In genomic region chr7:138199333-138200058, GRCm38 (mm10) we compare ENCODE assay signal across 18 mouse cellular contexts.
DNase-seq lines count a peak whose midpoint lies in the region; ATAC-seq lines count a peak whose summit lies in the region.
"Had no signal": no experiment of that assay in that cellular context is flagged by ENCODE, and none has a peak within 500 bp of the region (broad histone marks: within the 10 kb centered on the region; RNA-seq: fewer than 3 reads in every experiment).

No protein-coding gene starts in this region.

- 31% methylated on average over 10 of the region's 10 CpGs for WGBS in intestine, embryonic 14.5 days
- WGBS in intestine, embryonic 16.5 days = 33% methylated on average over 10 of the region's 10 CpGs
- WGBS in limb, embryonic 13.5 days = 15% methylated on average over 10 of the region's 10 CpGs

- no peaks in the 10 kb centered on the region for H3K9me3 ChIP-seq in intestine, embryonic 14.5 days (ENCODE audit: control insufficient read depth, low read length)
- no peaks in the 10 kb centered on the region for H3K9me3 ChIP-seq in intestine, embryonic 16.5 days (ENCODE audit: control insufficient read depth, low read length)
- no peaks in the 10 kb centered on the region for H3K9me3 ChIP-seq in limb, embryonic 13.5 days
- H3K9me3 ChIP-seq: embryonic facial prominence, embryonic 12.5 days; midbrain, embryonic 12.5 days had no signal

- H3K4me1 ChIP-seq in intestine, embryonic 14.5 days (replicated peaks; ENCODE audit: control insufficient read depth, insufficient read depth, low read length) = no peaks in the 10 kb centered on the region; the same call in 1 of the 2 replicates
- H3K4me1 ChIP-seq in intestine, embryonic 16.5 days (ENCODE audit: control insufficient read depth, insufficient read depth, low read length) = no peaks in the 10 kb centered on the region
- H3K4me1 ChIP-seq in limb, embryonic 13.5 days = peaks cover 32% of the 10 kb centered on the region
- H3K4me1 ChIP-seq: embryonic facial prominence, embryonic 12.5 days; midbrain, embryonic 12.5 days had no signal

- no peak for DNase-seq in intestine, embryonic 14.5 days (ENCODE audit: low spot score)
- DNase-seq in left cerebral cortex, adult 18-20 months (ENCODE audit: low spot score in 2 of 2) = peak; percentile 40 to 63
- DNase-seq in left cerebral cortex, postnatal 4 days = no peak
- peak; percentile 62 for DNase-seq in telencephalon, adult 2 months (ENCODE audit: low read depth, low spot score)
- DNase-seq in urinary bladder, postnatal 36 days (ENCODE audit: low spot score in 2 of 2) = no peak
- no peak for DNase-seq in gastrocnemius, adult 18-20 months (ENCODE audit: low spot score)
- DNase-seq: adrenal gland, adult 8-10 months; cerebellum, adult 9-10 months; gastrocnemius, postnatal 10 days; lung, postnatal 14 days had no signal

- H3K27me3 ChIP-seq in intestine, embryonic 14.5 days (replicated peaks; ENCODE audit: control insufficient read depth, insufficient read depth, low read length) = no peaks in the 10 kb centered on the region
- no peaks in the 10 kb centered on the region for H3K27me3 ChIP-seq in intestine, embryonic 16.5 days (replicated peaks; ENCODE audit: control insufficient read depth, insufficient read depth, low read length)
- H3K27me3 ChIP-seq in limb, embryonic 13.5 days = peaks cover 29% of the 10 kb centered on the region
- H3K27me3 ChIP-seq: midbrain, embryonic 12.5 days had no signal

- peak overlapping the region; percentile 14 for H3K4me2 ChIP-seq in intestine, embryonic 14.5 days (ENCODE audit: low read length)
- H3K4me2 ChIP-seq in intestine, embryonic 16.5 days (ENCODE audit: low read depth, low read length) = no peak overlapping the region
- H3K4me2 ChIP-seq in limb, embryonic 13.5 days (replicated peaks) = peak overlapping the region; percentile 16; the same call in 1 of the 2 replicates
- H3K4me2 ChIP-seq: embryonic facial prominence, embryonic 12.5 days; heart, embryonic 11.5 days; midbrain, embryonic 12.5 days had no signal

- no peak overlapping the region for H3K27ac ChIP-seq in intestine, embryonic 14.5 days (ENCODE audit: low read depth)
- no peak overlapping the region for H3K27ac ChIP-seq in intestine, embryonic 16.5 days (ENCODE audit: low read length)
- H3K27ac ChIP-seq in limb, embryonic 13.5 days = no peak overlapping the region
- H3K27ac ChIP-seq: embryonic facial prominence, embryonic 12.5 days; layer of hippocampus, adult 2 months; liver, embryonic 14.5 days; midbrain, embryonic 12.5 days had no signal

- H3K4me3 ChIP-seq in intestine, embryonic 14.5 days (ENCODE audit: low read depth, low read length) = no peak overlapping the region
- H3K4me3 ChIP-seq in intestine, embryonic 16.5 days (ENCODE audit: low read length) = no peak overlapping the region
- no peak overlapping the region for H3K4me3 ChIP-seq in limb, embryonic 13.5 days
- H3K4me3 ChIP-seq: embryonic facial prominence, embryonic 12.5 days; layer of hippocampus, adult 2 months; midbrain, embryonic 12.5 days; myocyte had no signal

- intact Hi-C loops in left cerebral cortex, postnatal 4 days (cut with DNase I) = no loop called here

- no peaks in the 10 kb centered on the region for H3K36me3 ChIP-seq in intestine, embryonic 14.5 days (ENCODE audit: control insufficient read depth, insufficient read depth, low read length)
- no peaks in the 10 kb centered on the region for H3K36me3 ChIP-seq in intestine, embryonic 16.5 days (ENCODE audit: control insufficient read depth, insufficient read depth, low read length)
- no peaks in the 10 kb centered on the region for H3K36me3 ChIP-seq in limb, embryonic 13.5 days
- H3K36me3 ChIP-seq: embryonic facial prominence, embryonic 12.5 days; midbrain, embryonic 12.5 days had no signal

- no peak overlapping the region for H3K9ac ChIP-seq in intestine, embryonic 14.5 days (ENCODE audit: low read length)
- H3K9ac ChIP-seq in intestine, embryonic 16.5 days (ENCODE audit: low read depth, low read length) = no peak overlapping the region
- H3K9ac ChIP-seq in limb, embryonic 13.5 days = no peak overlapping the region
- H3K9ac ChIP-seq: embryonic facial prominence, embryonic 12.5 days; liver, embryonic 14.5 days; midbrain, embryonic 12.5 days had no signal

- no peak for ATAC-seq in intestine, embryonic 14.5 days (replicated peaks; ENCODE audit: low FRiP score, low TSS enrichment, low read depth)
- ATAC-seq in intestine, embryonic 16.5 days = no peak
- ATAC-seq in limb, embryonic 13.5 days (ENCODE audit: low FRiP score, low read depth) = peak; percentile 57; the same call in 1 of the 2 replicates

Comparison
In these comparisons a context has a peak if more than half of its experiments do, and no peak if none do; other contexts are left out.
1. DNase-seq: peak in left cerebral cortex, adult 18-20 months (2 of 2) and telencephalon, adult 2 months (single experiment); none in intestine, embryonic 14.5 days (single experiment), left cerebral cortex, postnatal 4 days (single experiment), urinary bladder, postnatal 36 days (0 of 2) and gastrocnemius, adult 18-20 months (single experiment).